Mouse (Mus musculus): Measurements from ENCODE around the gene Gm12184. TPM values are rescaled to one million over a fixed set of nuclear protein-coding genes. Genes with fewer than 3 reads are reported as not detected.
"Not testable (repeated sequence)": the region's sequence is repeated elsewhere in the genome, so short reads cannot be mapped to it uniquely, and the experiment has no call there.

Gm12184 gene
- 3.2 and 4.3 TPM in 2 replicates for polyA plus RNA-seq (2015; fragmentation: Nextera tagmentation; extraction: Ambion mirVana)

- not testable (repeated sequence) for H3K9me3 ChIP-seq, H3K36me3 ChIP-seq
- peak; percentile 71 for ATAC-seq (ENCODE audit: low read depth)
- peaks cover 21% of the 10 kb centered on the region for H3K27me3 ChIP-seq
- WGBS = under 1% methylated on average over 36 of the region's 92 CpGs
- H3K4me3 ChIP-seq = peak within 1 kb of the TSS; percentile 42
- H3K9ac ChIP-seq = peak within 1 kb of the TSS; percentile 56
- H3K4me1 ChIP-seq (replicated peaks) = peaks cover 23% of the 10 kb centered on the region
- peak within 1 kb of the TSS; percentile 59 for H3K4me2 ChIP-seq
- 0 out of 2 replicates have a peak within 1 kb of the TSS, but pooled peaks have one; percentile 52 for H3K27ac ChIP-seq (replicated peaks)
Measured at GRCm38 (mm10) chr11:48825979-48826751, at the start of gene Gm12184, which contains the start of gene Trim7. TSS of gene Gm12184 (minus strand) at chr11:48826655. TSS of gene Trim7 (plus strand) at chr11:48826140.

GRCm38 (mm10) chr11:48875343-48875837 lies 48.9 kb upstream of the Gm12184 start:
- not testable (repeated sequence) for H3K27ac ChIP-seq (replicated peaks); H3K4me2 ChIP-seq; H3K4me3 ChIP-seq; ATAC-seq (ENCODE audit: low read depth); H3K36me3 ChIP-seq; H3K9ac ChIP-seq; H3K9me3 ChIP-seq
- H3K27me3 ChIP-seq = peaks cover 21% of the 10 kb centered on the region
- 56% methylated on average over 1 of the region's 1 CpGs for whole genome bisulfite sequencing
- peaks cover 16% of the 10 kb centered on the region for H3K4me1 ChIP-seq (replicated peaks)

GRCm38 (mm10) chr11:48874465-48874864 lies 48.0 kb upstream of the Gm12184 start:
- H3K27me3 ChIP-seq = peaks cover 21% of the 10 kb centered on the region
- no peak overlapping the region for H3K27ac ChIP-seq (replicated peaks)
- H3K4me3 ChIP-seq = no peak overlapping the region
- H3K4me2 ChIP-seq = no peak overlapping the region
- WGBS = 3% methylated on average over 4 of the region's 4 CpGs
- peaks cover 16% of the 10 kb centered on the region for H3K4me1 ChIP-seq (replicated peaks)
- H3K36me3 ChIP-seq = no peaks in the 10 kb centered on the region
- ATAC-seq (ENCODE audit: low read depth) = peak; percentile 51; the same call in 1 of the 2 replicates
- no peak overlapping the region for H3K9ac ChIP-seq
- H3K9me3 ChIP-seq = no peaks in the 10 kb centered on the region

DNA sequence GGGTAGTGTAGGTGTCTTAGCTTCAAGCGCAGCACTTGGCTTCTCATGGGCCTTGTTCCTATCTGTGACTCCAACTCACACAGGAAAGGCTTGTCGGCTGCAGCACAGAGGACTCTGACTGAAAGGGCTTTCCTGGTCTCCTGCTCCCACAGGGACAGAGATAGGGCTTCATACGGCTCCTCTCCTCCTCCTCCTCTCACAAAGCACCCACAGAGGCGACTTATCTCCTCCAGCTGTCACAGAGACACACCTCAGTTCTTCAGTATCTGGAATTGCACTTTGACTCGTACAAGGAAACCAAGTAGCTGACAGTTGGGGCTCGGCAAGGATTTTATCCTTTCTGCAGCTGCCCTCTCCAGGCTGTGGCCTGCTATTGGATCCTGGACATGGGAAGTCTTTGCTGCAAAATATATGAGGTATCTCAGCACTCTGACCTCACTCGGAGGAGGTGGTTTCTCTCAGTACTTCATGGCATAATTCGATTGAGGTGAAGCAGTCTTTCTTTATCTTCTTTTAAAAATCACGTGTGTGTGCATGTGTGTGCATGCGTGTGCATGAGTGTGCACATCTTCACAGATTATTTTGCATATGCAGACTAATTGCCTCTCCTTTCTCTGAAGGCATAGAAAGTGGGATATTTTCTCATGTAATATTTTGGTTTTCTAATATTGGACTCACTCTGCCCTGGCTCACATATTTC lies 47.3 kb upstream of the Gm12184 start:
- 77% methylated on average over 10 of the region's 10 CpGs for WGBS
- H3K27me3 ChIP-seq = peaks cover 21% of the 10 kb centered on the region
- no peak overlapping the region for H3K4me2 ChIP-seq
- H3K9me3 ChIP-seq = no peaks in the 10 kb centered on the region
- H3K27ac ChIP-seq (replicated peaks) = no peak overlapping the region
- peaks cover 16% of the 10 kb centered on the region for H3K4me1 ChIP-seq (replicated peaks)
- H3K9ac ChIP-seq = no peak overlapping the region
- H3K36me3 ChIP-seq = no peaks in the 10 kb centered on the region
- no peak for ATAC-seq (ENCODE audit: low read depth)
- no peak overlapping the region for H3K4me3 ChIP-seq

DNA sequence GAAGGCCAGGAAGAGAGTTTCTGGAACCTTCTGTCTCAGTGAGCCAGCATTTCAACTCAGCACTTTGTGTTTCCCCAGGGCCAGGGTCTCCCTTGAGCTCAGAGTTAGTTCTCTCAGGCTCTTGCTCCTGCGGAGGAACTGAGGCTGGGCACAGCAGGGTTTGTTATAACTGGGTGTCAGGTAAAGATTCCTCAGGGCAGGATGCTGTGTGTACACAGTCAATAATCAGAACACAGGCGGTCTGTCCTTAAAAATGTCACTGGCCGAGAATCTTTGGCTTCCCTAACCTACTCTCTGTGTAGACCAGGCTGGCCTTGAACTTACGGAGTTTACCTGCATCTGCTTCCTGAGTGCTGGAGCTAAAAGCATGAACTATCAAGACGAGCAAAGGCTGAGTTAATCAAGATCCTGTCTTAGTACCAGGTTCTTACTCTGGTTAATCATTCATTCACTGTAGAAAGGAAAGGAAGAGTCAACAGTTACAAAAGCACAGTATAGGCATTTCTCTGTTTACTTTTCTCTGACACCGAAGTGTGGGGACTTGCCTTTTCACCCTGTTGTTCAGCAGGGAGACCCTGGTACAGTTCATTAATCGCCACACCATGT lies 46.3 kb upstream of the Gm12184 start:
- H3K36me3 ChIP-seq = no peaks in the 10 kb centered on the region
- no peak overlapping the region for H3K27ac ChIP-seq (replicated peaks)
- H3K27me3 ChIP-seq = peaks cover 21% of the 10 kb centered on the region
- WGBS = 83% methylated on average over 7 of the region's 7 CpGs
- no peaks in the 10 kb centered on the region for H3K9me3 ChIP-seq
- no peak overlapping the region for H3K4me2 ChIP-seq
- no peak for ATAC-seq (ENCODE audit: low read depth)
- H3K4me1 ChIP-seq (replicated peaks) = peaks cover 16% of the 10 kb centered on the region
- no peak overlapping the region for H3K4me3 ChIP-seq
- H3K9ac ChIP-seq = no peak overlapping the region

GRCm38 (mm10) chr11:48871817-48872541 lies 45.5 kb upstream of the Gm12184 start:
- Histone ChIP-seq H3K27ac (replicated peaks) (no peak overlapping the region; the same call in 1 of the 2 replicates), H3K9me3 (no peaks in the 10 kb centered on the region), H3K27me3 (peaks cover 21% of the 10 kb centered on the region), H3K4me2 (peak overlapping the region; percentile 74), H3K4me1 (replicated peaks) (peaks cover 16% of the 10 kb centered on the region), H3K9ac (peak overlapping the region; percentile 68), H3K4me3 (peak overlapping the region; percentile 44), H3K36me3 (no peaks in the 10 kb centered on the region)
- 8% methylated on average over 17 of the region's 17 CpGs for WGBS
- ATAC-seq (ENCODE audit: low read depth) = no peak

- H3K27me3 ChIP-seq = peaks cover 21% of the 10 kb centered on the region
- H3K9ac ChIP-seq = peak within 1 kb of the TSS; percentile 68
- peak; percentile 44; the same call in 1 of the 2 replicates for ATAC-seq (ENCODE audit: low read depth)
- 3% methylated on average over 19 of the region's 19 CpGs for WGBS
- H3K4me1 ChIP-seq (replicated peaks) = peaks cover 16% of the 10 kb centered on the region
- no peaks in the 10 kb centered on the region for H3K9me3 ChIP-seq
- H3K36me3 ChIP-seq = no peaks in the 10 kb centered on the region
- peak within 1 kb of the TSS; percentile 44 for H3K4me3 ChIP-seq
- no peak within 1 kb of the TSS; the same call in 1 of the 2 replicates for H3K27ac ChIP-seq (replicated peaks)
- peak within 1 kb of the TSS; percentile 74 for H3K4me2 ChIP-seq
Measured at GRCm38 (mm10) chr11:48871201-48871772, 44.8 kb upstream of the Gm12184 start, which contains the start of gene Irgm1. TSS of gene Irgm1 (minus strand) at chr11:48871683.

DNA sequence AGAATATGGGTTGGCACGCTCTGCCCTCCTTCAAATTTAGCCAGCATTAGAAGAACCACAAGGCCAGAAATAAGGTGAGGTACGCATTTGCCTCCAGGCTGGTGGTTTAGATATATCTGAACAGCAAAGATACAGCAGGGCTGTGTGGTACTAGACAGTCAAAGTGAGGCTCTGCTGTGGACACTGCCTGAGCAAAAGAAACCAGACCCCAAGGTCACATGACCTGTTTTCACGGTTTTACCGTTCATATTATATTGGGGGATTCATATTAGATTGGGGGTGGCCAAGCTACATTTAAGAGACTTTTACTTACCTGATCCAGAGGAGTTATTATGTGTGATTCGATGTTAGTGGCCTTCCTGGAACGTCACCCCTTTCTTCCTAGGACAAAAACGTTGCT lies 44.3 kb upstream of the Gm12184 start:
- Histone ChIP-seq H3K4me3 (peak overlapping the region; percentile 44), H3K27me3 (peaks cover 21% of the 10 kb centered on the region), H3K27ac (replicated peaks) (no peak overlapping the region; the same call in 1 of the 2 replicates), H3K9ac (peak overlapping the region; percentile 68), H3K4me1 (replicated peaks) (peaks cover 16% of the 10 kb centered on the region), H3K9me3 (no peaks in the 10 kb centered on the region), H3K36me3 (no peaks in the 10 kb centered on the region), H3K4me2 (peak overlapping the region; percentile 74)
- WGBS = 37% methylated on average over 7 of the region's 7 CpGs
- ATAC-seq (ENCODE audit: low read depth) = no peak

DNA sequence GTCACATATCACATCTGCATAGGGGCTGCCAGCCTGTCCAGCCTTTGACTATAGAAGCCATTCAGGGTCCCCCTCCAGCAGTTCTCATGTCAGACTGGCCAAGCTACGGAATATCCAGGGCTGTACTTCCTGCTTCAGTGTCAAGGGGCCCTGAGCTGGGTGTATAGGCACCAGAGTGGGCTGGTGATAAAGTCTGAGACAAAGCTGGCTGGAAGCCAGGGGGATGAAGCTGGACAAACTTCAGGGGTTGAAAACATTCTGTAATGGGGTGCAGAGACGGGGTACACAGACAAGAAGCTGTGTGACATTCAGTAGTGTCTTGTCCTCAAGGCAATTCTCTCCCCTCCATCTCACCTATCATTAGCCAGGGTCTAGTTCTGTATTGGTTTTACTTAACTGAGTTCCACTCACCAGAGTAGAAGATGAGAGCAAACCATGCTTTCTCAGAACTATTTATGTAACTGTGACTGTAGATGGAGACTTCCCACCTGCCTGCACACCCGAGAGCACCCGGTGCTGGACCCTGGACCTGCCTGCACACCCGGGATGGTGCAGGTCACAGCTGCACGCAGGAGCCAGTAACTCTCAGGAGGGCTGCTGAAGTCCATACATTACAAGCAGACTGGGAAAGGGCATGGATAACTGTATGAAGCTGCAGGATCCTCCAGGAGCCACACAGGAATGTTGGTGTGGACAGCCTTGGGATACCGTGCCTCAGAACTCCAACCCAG lies 43.1 kb upstream of the Gm12184 start:
- H3K4me2 ChIP-seq = peak overlapping the region; percentile 74
- peaks cover 21% of the 10 kb centered on the region for H3K27me3 ChIP-seq
- H3K4me3 ChIP-seq = no peak overlapping the region
- H3K36me3 ChIP-seq = no peaks in the 10 kb centered on the region
- 0 out of 2 replicates have a peak overlapping the region, but pooled peaks have one; percentile 8 for H3K9ac ChIP-seq
- H3K9me3 ChIP-seq = no peaks in the 10 kb centered on the region
- WGBS = 78% methylated on average over 7 of the region's 7 CpGs
- peaks cover 16% of the 10 kb centered on the region for H3K4me1 ChIP-seq (replicated peaks)
- no peak overlapping the region for H3K27ac ChIP-seq (replicated peaks)
- no peak for ATAC-seq (ENCODE audit: low read depth)

GRCm38 (mm10) chr11:48866481-48866880 lies 40.0 kb upstream of the Gm12184 start:
- Histone ChIP-seq H3K36me3 (no peaks in the 10 kb centered on the region), H3K4me3 (no peak overlapping the region), H3K9me3 (no peaks in the 10 kb centered on the region), H3K4me1 (replicated peaks) (peaks cover 8% of the 10 kb centered on the region), H3K27me3 (peaks cover 3% of the 10 kb centered on the region), H3K27ac (replicated peaks) (no peak overlapping the region), H3K4me2 (no peak overlapping the region), H3K9ac (no peak overlapping the region)
- no peak for ATAC-seq (ENCODE audit: low read depth)
- WGBS = 93% methylated on average over 9 of the region's 9 CpGs

All from neural tube, embryonic 13.5 days (tissue).